ENCODE assay signal across 18 mouse cellular contexts in genomic region chr11:92134891-92135590, GRCm38 (mm10).
A peak's percentile ranks its signal among the peaks of the same experiment; 100 is the strongest.
DNase-seq lines count a peak whose midpoint lies in the region; ATAC-seq lines count a peak whose summit lies in the region.
"Had no signal": no experiment of that assay in that cellular context is flagged by ENCODE, and none has a peak within 500 bp of the region (broad histone marks: within the 10 kb centered on the region; RNA-seq: fewer than 3 reads in every experiment).

No protein-coding gene starts in this region.

- no peak overlapping the region for H3K4me3 ChIP-seq in midbrain, embryonic 10.5 days
- no peak overlapping the region for H3K4me3 ChIP-seq in midbrain, embryonic 15.5 days
- H3K4me3 ChIP-seq in forebrain, embryonic 16.5 days (replicated peaks; ENCODE audit: low read length), result no peak overlapping the region
- H3K4me3 ChIP-seq: embryonic facial prominence, embryonic 12.5 days; layer of hippocampus, adult 2 months; left cerebral cortex, adult 2 months; limb, embryonic 12.5 days had no signal

- no peak overlapping the region for H3K9ac ChIP-seq in midbrain, embryonic 15.5 days
- H3K9ac ChIP-seq in forebrain, embryonic 16.5 days (replicated peaks; ENCODE audit: low read depth, low read length), result no peak overlapping the region
- H3K9ac ChIP-seq: embryonic facial prominence, embryonic 12.5 days; limb, embryonic 12.5 days; liver, embryonic 14.5 days had no signal

- peak; percentile 13 for DNase-seq in midbrain, embryonic 10.5 days (ENCODE audit: low spot score)
- peak; percentile 38 for DNase-seq in embryo, embryonic 10.5 days (ENCODE audit: low spot score)
- DNase-seq in mesoderm, embryonic 11.5 days (ENCODE audit: low read depth, low spot score), result peak; percentile 47
- no peak for DNase-seq in layer of hippocampus, adult 11-12 months (ENCODE audit: low spot score)
- DNase-seq in cerebellum, postnatal 25 days, result no peak
- DNase-seq: adrenal gland, adult 2 months; gastrocnemius, postnatal 10 days; heart, postnatal 10 days; right cerebral cortex, postnatal 14 days had no signal

- 27% methylated on average over 3 of the region's 3 CpGs for WGBS in midbrain, embryonic 10.5 days
- 15% methylated on average over 3 of the region's 3 CpGs for WGBS in midbrain, embryonic 15.5 days
- 22% methylated on average over 3 of the region's 3 CpGs for WGBS in forebrain, embryonic 16.5 days

- ATAC-seq in midbrain, embryonic 15.5 days (replicated peaks), result no peak
- peak; percentile 80 for ATAC-seq in forebrain, embryonic 16.5 days
- ATAC-seq in megakaryocyte, adult 5-6 weeks (ENCODE audit: poor library complexity, severe bottlenecking), result no peak
- ATAC-seq: lung, postnatal 0 days had no signal

- H3K36me3 ChIP-seq in midbrain, embryonic 10.5 days, result no peaks in the 10 kb centered on the region
- H3K36me3 ChIP-seq in midbrain, embryonic 15.5 days (replicated peaks), result no peaks in the 10 kb centered on the region
- no peaks in the 10 kb centered on the region for H3K36me3 ChIP-seq in forebrain, embryonic 16.5 days (ENCODE audit: control insufficient read depth, insufficient read depth)
- H3K36me3 ChIP-seq: embryonic facial prominence, embryonic 12.5 days; limb, embryonic 12.5 days had no signal

- no peaks in the 10 kb centered on the region for H3K9me3 ChIP-seq in midbrain, embryonic 10.5 days (replicated peaks)
- no peaks in the 10 kb centered on the region for H3K9me3 ChIP-seq in midbrain, embryonic 15.5 days
- H3K9me3 ChIP-seq in forebrain, embryonic 16.5 days (ENCODE audit: control insufficient read depth, low read length), result no peaks in the 10 kb centered on the region
- H3K9me3 ChIP-seq: embryonic facial prominence, embryonic 12.5 days; limb, embryonic 12.5 days had no signal

- H3K27ac ChIP-seq in midbrain, embryonic 10.5 days (replicated peaks), result peak overlapping the region; percentile 52
- no peak overlapping the region for H3K27ac ChIP-seq in midbrain, embryonic 15.5 days
- H3K27ac ChIP-seq in forebrain, embryonic 16.5 days (ENCODE audit: low read length), result peak overlapping the region; percentile 28
- H3K27ac ChIP-seq: embryonic facial prominence, embryonic 12.5 days; layer of hippocampus, adult 2 months; left cerebral cortex, adult 2 months; limb, embryonic 12.5 days; liver, embryonic 14.5 days had no signal

- H3K27me3 ChIP-seq in midbrain, embryonic 10.5 days (ENCODE audit: low read depth, poor library complexity, severe bottlenecking), result no peaks in the 10 kb centered on the region
- no peaks in the 10 kb centered on the region for H3K27me3 ChIP-seq in midbrain, embryonic 15.5 days (replicated peaks)
- H3K27me3 ChIP-seq in forebrain, embryonic 16.5 days (replicated peaks; ENCODE audit: control insufficient read depth, insufficient read depth, low read length), result no peaks in the 10 kb centered on the region
- H3K27me3 ChIP-seq: embryonic facial prominence, embryonic 12.5 days; limb, embryonic 12.5 days had no signal

- no peak overlapping the region for H3K4me2 ChIP-seq in midbrain, embryonic 15.5 days
- H3K4me2 ChIP-seq in forebrain, embryonic 16.5 days (ENCODE audit: low read length), result no peak overlapping the region
- H3K4me2 ChIP-seq: embryonic facial prominence, embryonic 12.5 days; limb, embryonic 12.5 days had no signal

- H3K4me1 ChIP-seq in midbrain, embryonic 10.5 days, result peaks cover 13% of the 10 kb centered on the region
- peaks cover 5% of the 10 kb centered on the region; the same call in 1 of the 2 replicates for H3K4me1 ChIP-seq in midbrain, embryonic 15.5 days
- H3K4me1 ChIP-seq in forebrain, embryonic 16.5 days (replicated peaks; ENCODE audit: control insufficient read depth, insufficient read depth, low read length), result peaks cover 4% of the 10 kb centered on the region; the same call in 1 of the 2 replicates
- H3K4me1 ChIP-seq: embryonic facial prominence, embryonic 12.5 days; limb, embryonic 12.5 days had no signal

Comparison
In these comparisons a context has a peak if more than half of its experiments do, and no peak if none do; other contexts are left out.
1. DNase-seq: peak in midbrain, embryonic 10.5 days (single experiment), embryo, embryonic 10.5 days (single experiment) and mesoderm, embryonic 11.5 days (single experiment); none in layer of hippocampus, adult 11-12 months (single experiment) and cerebellum, postnatal 25 days (0 of 2).